In the genomic region with DNA sequence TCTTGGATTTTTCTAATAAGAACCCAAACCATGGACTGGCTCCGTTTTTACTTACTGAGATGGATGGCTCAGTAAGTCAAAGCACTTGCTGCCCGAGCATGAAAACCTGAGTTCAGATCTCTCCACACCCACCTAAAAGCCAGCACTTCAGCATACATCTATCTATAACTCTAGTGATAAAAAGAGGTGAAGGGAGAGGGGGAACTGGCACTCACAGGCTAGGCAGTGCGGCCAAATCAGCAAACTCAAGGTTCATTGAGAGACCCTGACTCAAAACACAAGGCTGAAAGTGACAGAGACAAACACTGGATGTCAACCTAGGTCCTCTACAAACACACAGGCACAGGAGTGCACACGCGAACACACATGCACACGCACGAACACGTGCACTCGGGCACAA, we compare ENCODE assay signal across 10 mouse cellular contexts. TPM values are rescaled to one million over a fixed set of nuclear protein-coding genes. Genes with fewer than 3 reads are reported as not detected.
DNase-seq lines count a peak whose midpoint lies in the region; ATAC-seq and TF ChIP-seq lines count a peak whose summit lies in the region.
"Had no signal": no experiment of that assay in that cellular context is flagged by ENCODE, and none has a peak within 500 bp of the region (broad histone marks: within the 10 kb centered on the region; RNA-seq: fewer than 3 reads in every experiment).

No protein-coding gene starts in this region.

- intact Hi-C loops in gastrocnemius, adult 2 months (cut with DNase I) = loop anchor here (5.0 kb wide), 1 partner anchor 40 kb away; no protein-coding TSS in a partner anchor

- H3K4me1 ChIP-seq in megakaryocyte, embryonic 14.5 days = peaks cover 64% of the 10 kb centered on the region
- peaks cover 5 to 20% of the 10 kb centered on the region in 2 experiments; a peak in 3 of 4 replicates for H3K4me1 ChIP-seq in liver, embryonic 14.5 days (replicated peaks; ENCODE audit: control insufficient read depth in 2 of 2, insufficient read depth in 2 of 2, low read length in 1 of 2)

- peak overlapping the region; percentile 67 for H3K4me2 ChIP-seq in liver, embryonic 14.5 days (ENCODE audit: low read depth)

- peak overlapping the region; percentile 89 for H3K4me3 ChIP-seq in gastrocnemius, adult 2 months
- H3K4me3 ChIP-seq in megakaryocyte, embryonic 14.5 days (replicated peaks) = peak overlapping the region; percentile 100
- H3K4me3 ChIP-seq in liver, embryonic 14.5 days (ENCODE audit: insufficient read depth in 1 of 2, low read depth in 2 of 2, low read length in 2 of 2) = peak overlapping the region in 1 of 2 experiments; percentile 88; a peak in 2 of 4 replicates

- no peaks in the 10 kb centered on the region for H3K9me3 ChIP-seq in megakaryocyte, embryonic 14.5 days
- no peaks in the 10 kb centered on the region for H3K9me3 ChIP-seq in liver, embryonic 14.5 days (ENCODE audit: control insufficient read depth, low read length)

- peaks cover 47% of the 10 kb centered on the region for H3K36me3 ChIP-seq in megakaryocyte, embryonic 14.5 days (replicated peaks; ENCODE audit: low read length)
- no peaks in the 10 kb centered on the region for H3K36me3 ChIP-seq in liver, embryonic 14.5 days (replicated peaks; ENCODE audit: control insufficient read depth, insufficient read depth, low read depth)

- H3K27me3 ChIP-seq in megakaryocyte, embryonic 14.5 days (replicated peaks) = no peaks in the 10 kb centered on the region
- H3K27me3 ChIP-seq in liver, embryonic 14.5 days (ENCODE audit: control insufficient read depth, insufficient read depth, low read length) = no peaks in the 10 kb centered on the region
- H3K27me3 ChIP-seq: Patski had no signal

- no peak for DNase-seq in gastrocnemius, adult 2 months
- DNase-seq in gastrocnemius, postnatal 25 days = no peak
- DNase-seq in liver, embryonic 14.5 days (ENCODE audit: low read depth in 3 of 3, low spot score in 3 of 3) = no peak
- DNase-seq in right cerebral cortex, postnatal 25 days = no peak
- no peak for DNase-seq in cerebellum, adult 9-11 months
- DNase-seq: left cerebral cortex, postnatal 4 days had no signal

- ATAC-seq in megakaryocyte, adult 5-6 weeks (ENCODE audit: poor library complexity, severe bottlenecking) = no peak
- no peak for ATAC-seq in liver, embryonic 14.5 days (ENCODE audit: insufficient read depth)
- no peak for ATAC-seq in inflammation-experienced regulatory T-cells, adult 6 months
- ATAC-seq: Patski had no signal

- no peak for TF ChIP-seq EP300 in liver, embryonic 14.5 days (IDR thresholded peaks at IDR 0.05; ENCODE audit: low read depth)

- TF ChIP-seq CTCF in gastrocnemius, adult 2 months (IDR thresholded peaks at IDR 0.05) = no peak
- TF ChIP-seq CTCF in liver, embryonic 14.5 days (IDR thresholded peaks at IDR 0.05; ENCODE audit: low read depth) = no peak

- H3K27ac ChIP-seq in gastrocnemius, adult 2 months = peak overlapping the region; percentile 98; the same call in 1 of the 2 replicates
- H3K27ac ChIP-seq in liver, embryonic 14.5 days = no peak overlapping the region

- no peak overlapping the region for H3K9ac ChIP-seq in liver, embryonic 14.5 days (replicated peaks)

- 83% methylated on average over 9 of the region's 9 CpGs for WGBS in liver, embryonic 14.5 days (ENCODE audit: insufficient replicate concordance)

RNA-seq across cellular contexts. Expression of gene Insr, which starts 2.2 kb away (rescaled TPM):
- total RNA-seq in gastrocnemius, adult 2 months (2021) = 10 to 100 TPM; 54.4 to 63.5 TPM
- 10 to 100 TPM; 51.6 to 55.8 TPM for total RNA-seq in gastrocnemius, postnatal 25 days (2021)
- polyA plus RNA-seq in megakaryocyte, embryonic 14.5 days (2012; ENCODE audit: insufficient read depth, low replicate concordance) = 0.17 and 0.75 TPM in 2 replicates
- 23.7 and 24.8 TPM in 2 replicates for total RNA-seq in megakaryocyte, adult 5-6 weeks (2015)
- 13.5 and 18.1 TPM in 2 replicates for total RNA-seq in megakaryocyte, adult 5-6 weeks (2017)
- 3.9 and 4.4 TPM in 2 replicates for polyA plus RNA-seq in liver, embryonic 14.5 days (2012; rRNA removed)
- 9.2 and 12.5 TPM in 2 replicates for polyA plus RNA-seq in liver, embryonic 14.5 days (2014; fragmentation: Nextera tagmentation; extraction: Ambion mirVana)
- 10 to 100 TPM in 2 of 3 experiments, 1 to 10 TPM in 1; 3.8 to 13.2 (median 12.0) TPM for polyA plus RNA-seq in inflammation-experienced regulatory T-cells, adult 6 months (2017; shearing (Covaris generic))
